Mouse (Mus musculus): ENCODE measurements at regions not wholly inside any gene's neighbourhood (a gene's known extent, or its start where the extent isn't known, plus 50 kb on each side); places are given as distances from the start of the nearest gene placed in this dataset.

DNA sequence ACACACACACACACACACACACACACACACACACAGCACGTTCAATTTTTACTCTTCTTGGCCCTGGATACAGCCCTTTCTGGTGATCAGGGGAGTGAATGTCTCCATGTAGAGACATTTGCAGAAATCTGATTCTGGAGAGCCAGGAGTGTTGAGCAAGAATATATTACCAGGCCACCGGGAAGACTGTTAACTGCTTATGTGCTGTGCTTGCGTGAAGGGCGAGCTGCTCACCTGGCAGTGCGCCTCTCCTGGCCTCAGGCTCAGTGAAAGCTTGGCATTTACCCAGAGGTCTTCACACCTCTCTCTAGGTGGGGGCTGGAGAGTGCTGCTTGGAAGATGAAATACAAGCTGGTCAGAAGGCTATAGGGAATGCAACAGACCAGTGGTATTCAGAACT is 332.4 kb upstream of the Tet2 start:
- no peak for TF ChIP-seq CTCF (IDR thresholded peaks at IDR 0.05; ENCODE audit: control insufficient read depth, insufficient read depth, insufficient read length)
- TF ChIP-seq CEBPB (IDR thresholded peaks at IDR 0.05; ENCODE audit: low read depth), result no peak
- no peak for TF ChIP-seq MAX (IDR thresholded peaks at IDR 0.05)
- no peak for TF ChIP-seq USF1 (IDR thresholded peaks at IDR 0.05; ENCODE audit: low read depth)
